Mouse (Mus musculus): Measurements from ENCODE around the gene Wnk4.

Gene Wnk4

DNA sequence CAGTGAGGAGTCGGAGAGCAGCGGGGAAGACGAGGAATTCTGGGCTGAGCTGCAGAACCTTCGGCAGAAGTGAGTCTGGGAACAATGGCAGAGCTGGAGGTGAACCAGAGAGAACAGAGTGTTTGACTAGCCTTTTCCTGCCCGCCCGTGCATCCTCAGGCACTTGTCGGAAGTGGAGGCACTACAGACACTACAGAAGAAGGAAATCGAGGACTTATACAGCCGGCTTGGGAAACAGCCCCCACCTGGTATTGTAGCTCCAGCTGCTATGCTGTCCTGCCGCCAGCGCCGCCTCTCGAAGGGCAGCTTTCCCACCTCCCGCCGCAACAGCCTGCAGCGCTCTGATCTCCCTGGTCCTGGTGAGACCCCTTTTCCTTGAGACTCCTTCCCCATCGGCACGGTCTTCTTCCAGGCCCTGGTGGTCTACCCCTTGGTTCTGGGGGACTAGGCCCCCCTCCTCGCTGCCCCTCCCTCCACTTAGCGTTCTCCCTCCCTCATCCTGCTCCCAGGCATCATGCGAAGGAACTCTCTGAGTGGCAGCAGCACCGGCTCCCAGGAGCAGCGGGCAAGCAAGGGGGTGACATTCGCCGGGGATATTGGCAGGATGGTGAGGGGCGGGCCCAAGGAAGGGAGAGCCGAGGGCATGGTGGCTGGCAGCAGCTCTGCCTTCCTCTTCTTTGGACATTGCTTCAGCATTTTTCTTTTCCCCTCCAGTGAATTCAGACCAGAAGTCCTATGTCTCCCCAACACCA lies 16.1 kb downstream of the Wnk4 start:
- no peak for DNase-seq (ENCODE audit: low spot score in 2 of 2)

DNA sequence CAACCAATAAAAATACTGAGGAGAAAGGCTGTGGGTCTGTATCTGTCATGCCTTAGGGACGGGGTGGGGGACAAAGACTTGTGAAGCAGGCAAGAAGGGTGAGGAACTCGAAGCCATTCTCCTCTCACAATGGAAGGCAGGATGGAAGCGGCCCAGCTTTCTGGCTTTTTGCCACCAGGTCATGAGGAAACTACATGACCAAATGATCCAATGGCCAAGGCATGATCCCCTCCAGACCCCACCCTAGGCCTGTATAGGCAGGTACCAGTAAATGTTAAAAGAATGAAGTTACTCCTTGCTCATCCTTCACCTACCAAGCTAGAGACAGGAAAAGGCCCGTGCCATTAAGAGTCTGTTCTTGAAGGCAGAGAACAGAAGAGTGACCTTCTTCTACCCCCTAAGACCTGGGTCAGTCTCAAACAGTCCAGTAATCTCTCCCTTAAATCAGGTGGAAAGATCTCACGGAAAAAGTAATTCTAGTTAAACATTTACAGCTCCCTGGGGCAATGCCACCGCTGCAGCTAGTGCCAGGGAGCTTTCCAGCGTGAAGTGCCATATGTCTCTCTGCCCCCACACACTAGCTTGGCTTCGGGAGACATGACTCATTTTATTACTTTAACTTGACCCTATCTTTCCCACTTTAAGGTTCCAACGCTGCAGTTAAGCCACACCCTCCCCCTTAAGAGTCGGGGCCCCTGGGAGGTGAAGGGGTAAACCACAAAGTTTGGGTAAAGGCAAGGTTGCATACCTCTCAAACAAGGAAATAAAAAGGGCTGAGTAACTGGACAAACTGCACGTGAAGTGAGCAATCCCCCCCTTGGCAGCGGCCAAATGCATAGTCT lies 17.2 kb downstream of the Wnk4 start:
- DNase-seq (ENCODE audit: low spot score in 2 of 2) = no peak

DNA sequence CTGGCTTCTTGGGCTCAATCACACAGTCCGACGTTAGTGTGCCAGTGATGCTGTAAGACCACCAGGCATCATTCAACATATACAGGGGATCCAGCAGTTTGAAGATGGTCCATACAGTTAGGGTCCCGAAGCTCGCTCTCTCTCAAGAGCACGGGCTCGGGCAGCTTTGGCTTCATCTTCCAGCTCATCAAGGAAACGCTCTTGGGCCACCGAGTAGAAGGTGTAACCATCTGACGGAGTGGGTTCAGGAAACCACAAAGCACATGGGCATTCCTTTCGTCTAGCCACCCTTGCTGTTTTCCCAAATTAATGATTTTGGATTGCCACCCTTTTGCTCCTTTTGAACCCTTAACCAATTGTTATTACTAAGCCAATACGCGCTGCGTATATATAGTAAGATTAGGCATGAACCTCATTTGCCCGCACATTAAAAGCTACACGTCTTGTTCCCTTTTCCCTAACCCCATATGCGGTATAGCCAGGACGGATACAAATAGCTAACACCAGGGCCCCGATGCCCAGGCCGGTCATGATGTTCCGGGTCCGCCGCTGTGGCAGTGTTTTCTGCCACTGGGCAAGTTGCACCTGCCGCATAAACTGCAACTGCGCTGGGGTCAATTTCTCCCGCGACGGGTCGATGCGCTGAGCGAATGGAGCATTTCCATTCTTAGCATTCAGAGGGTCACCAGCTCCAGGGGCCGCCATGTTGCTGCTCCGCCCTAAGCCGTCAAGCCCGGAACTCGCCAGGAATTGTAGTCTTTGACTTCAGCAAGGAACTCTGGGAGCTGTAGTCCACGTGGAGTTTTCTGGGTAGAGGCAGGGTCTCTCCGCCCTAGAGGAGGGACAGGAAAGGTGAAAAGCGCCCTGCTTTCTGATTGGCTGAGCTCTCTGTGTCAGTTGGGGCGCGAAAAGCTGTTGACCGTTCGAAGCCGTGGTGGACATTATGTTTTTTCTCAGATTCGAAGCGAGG lies 18.1 kb downstream of the Wnk4 start, which contains the start of the genes Cntd1 and Coa3:
Gene Cntd1 (plus strand): TSS at position 790 of the 970 bp plus-strand sequence.
Gene Coa3 (minus strand): TSS at position 892 of the 970 bp plus-strand sequence.
- peak; percentile 80 to 81 for DNase-seq (ENCODE audit: low spot score in 2 of 2)

DNA sequence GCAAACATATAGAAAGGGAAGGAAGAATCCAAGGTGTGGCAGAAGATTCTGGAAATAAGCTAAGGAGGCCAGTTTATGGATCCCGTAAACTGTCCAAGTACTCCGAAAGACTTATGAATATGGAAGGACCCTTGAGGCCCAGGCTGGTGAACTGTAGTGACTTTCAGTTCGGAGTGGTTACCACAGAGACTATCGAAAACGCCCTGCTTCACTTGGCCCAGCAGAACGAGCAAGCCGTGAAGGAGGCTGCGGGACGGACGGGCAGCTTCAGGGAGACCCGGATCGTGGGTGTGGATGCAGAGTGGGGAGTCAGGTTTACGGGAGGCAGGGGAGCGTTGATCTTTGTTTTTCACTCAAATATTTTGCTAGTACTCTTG lies 18.8 kb downstream of the Wnk4 start:
- DNase-seq (ENCODE audit: low spot score in 2 of 2) = peak in 1 of 2 experiments; percentile 26

DNA sequence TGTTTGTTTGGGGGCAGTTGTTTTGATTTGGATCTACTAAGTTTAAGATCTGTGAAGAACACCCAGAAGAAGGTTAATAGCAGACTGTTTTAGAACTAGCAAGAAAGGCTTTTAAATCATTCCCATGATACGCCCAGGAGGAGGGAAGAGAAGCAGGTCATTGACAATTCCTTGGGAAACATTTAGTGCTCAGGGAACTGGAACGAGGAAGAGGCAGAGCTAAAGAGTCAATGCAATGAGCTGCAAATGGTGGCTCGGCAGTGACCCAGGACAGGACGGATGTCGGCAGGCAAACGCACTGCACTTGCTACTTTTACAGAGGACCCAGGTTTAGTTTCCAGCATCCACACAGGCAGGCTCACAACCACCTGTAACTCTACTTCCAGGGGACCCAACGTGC lies 20.5 kb downstream of the Wnk4 start:
- DNase-seq (ENCODE audit: low spot score in 2 of 2) = no peak

DNA sequence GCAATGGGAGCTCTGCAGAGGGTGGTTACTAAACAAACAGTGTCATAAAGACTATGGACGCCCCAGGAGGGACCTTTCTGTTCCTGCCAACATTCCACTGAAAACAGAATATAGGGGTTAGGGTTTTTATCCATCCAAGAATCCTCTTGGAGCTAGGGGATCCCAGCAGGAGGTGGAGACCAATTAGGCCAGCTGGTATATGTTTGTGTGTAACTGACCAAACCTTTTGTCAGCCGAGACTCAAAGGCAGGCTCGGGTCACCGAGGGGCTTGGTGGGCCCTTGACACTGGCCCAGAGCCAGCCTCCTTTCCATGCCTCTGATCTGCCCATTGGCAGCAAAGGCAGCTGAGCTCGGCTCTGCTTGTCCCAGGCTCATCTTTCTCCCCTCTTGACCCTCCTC lies 22.5 kb downstream of the Wnk4 start:
- no peak for DNase-seq (ENCODE audit: low spot score in 2 of 2)

DNA sequence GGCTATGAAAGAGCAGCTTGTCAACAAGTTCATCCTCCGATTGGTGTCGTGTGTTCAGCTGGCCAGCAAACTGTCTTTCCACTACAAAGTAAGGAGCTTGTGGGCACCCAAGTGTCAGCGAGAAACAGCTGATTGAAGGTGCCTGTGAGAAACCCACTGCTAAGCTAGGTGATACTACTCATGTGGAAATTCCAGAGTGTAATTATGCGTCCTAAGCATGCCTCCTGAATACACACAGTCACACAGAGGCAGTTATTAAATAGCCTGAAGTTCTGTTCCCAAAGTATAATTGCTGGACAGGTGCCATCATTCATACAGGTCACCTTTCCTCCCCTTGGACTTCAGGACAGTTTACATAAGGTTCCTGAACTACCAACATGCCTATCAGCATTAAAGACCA lies 23.4 kb downstream of the Wnk4 start:
- no peak for DNase-seq (ENCODE audit: low spot score in 2 of 2)

DNA sequence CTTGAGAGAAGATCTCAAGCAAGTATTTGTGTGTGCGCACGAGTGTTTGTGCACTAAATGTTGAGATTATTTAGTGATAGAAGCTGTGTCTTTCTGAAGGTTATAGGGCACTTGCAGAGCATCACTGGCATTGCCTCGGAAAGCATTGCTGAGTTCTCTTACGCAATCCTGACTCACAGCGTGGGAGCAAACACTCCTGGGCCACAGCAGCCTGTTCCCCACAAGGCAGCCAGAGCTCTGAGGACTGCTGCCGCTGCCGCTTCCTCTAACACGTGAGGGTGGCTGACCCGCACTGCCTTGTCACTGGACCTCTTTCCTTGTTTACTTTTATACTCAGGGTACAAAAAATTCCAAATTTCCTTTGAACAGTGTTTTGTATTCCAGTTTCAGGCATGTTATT lies 26.9 kb downstream of the Wnk4 start:
- DNase-seq (ENCODE audit: low spot score in 2 of 2) = no peak

DNA sequence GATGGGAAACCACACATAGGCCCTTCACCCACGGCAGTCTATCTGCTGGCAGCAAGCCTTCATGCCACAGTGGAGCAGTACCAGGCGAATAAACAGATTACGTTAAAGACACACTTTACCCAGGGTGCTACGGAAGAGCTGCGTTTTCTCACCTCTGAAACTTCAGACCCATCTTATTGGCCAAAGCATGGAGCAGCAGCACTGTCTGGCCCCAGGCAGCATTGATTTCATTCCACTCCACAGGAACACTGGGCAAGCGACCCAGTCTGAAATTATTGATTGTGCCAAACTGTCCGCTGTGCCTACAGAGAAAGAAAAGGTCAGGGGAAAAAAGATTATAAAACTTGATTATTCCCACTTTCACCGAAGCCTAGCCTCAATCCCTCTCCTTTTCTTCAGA lies 30.9 kb downstream of the Wnk4 start:
- no peak for DNase-seq (ENCODE audit: low spot score in 2 of 2)

DNA sequence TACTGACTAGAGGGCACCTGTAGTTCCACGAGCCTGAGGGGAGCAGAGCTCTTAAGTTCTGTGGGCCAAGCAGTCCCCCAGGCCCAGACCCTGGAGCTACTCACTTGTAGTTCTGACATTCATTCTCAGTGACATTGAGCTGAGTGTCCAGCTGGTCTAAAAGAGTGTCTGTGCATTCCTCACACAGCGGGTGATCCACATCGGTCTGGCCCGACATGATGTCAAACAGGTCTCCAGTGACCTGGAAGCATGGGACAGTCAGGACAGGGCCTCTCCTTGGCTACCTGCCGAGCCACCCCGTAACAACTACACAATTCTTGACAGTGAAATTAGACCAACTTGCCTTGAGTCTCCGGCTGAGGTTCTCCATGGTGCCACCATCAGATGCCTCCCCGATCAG lies 34.8 kb downstream of the Wnk4 start:
- no peak for DNase-seq (ENCODE audit: low spot score in 2 of 2)

DNA sequence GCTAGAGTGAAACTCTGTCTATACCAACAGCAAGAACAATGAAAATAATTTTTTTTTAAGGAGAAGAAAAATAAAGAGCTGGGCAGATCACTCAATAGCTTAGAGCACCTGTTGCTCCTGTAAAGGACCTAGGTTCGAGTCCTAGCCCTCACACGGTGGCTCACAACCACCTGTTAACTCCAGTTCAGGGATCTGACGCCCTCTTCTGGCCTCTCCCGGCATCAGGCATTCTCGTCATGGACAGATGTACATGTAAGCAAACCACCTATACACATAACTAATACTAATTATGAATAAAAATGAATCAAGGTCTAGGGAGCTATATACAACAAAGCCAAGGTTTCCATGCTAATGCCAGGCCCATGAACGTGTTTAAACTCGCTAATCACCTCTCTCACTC lies 40.5 kb downstream of the Wnk4 start:
- DNase-seq (ENCODE audit: low spot score in 2 of 2) = no peak

DNA sequence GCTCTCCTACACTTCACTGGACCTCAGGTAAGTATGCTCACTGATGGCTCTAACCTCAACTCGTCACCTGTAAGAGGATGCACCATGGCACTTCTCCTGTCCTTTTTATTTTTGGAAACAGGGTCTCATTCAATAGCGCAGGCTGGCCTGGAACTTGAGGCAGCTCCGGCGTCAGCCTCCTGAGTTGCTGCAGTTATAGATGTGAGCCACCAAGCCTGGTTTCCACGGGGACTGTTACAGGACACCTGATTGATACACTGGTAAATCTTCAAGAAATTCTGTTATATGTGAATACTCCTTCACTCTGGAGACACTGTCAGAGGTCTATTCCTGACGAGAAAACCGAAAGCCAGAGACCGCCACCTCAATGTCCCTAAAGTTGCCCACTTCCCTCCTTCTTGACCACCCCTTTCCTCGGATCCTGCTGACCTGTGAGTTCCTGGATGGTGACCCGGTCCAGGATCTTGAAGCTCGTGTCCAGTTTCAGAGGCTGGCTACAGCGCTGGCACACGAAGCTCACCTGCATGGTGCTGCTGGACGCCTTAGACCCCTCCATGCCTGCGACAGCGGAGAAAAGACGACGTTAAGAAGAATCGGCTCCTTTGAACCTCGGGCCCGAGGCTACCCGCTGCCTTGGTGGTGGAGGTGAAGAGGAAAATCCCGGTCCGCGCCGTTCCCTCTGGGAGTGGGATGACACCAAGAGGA lies 41.1 kb downstream of the Wnk4 start:
- no peak for DNase-seq (ENCODE audit: low spot score in 2 of 2)

DNA sequence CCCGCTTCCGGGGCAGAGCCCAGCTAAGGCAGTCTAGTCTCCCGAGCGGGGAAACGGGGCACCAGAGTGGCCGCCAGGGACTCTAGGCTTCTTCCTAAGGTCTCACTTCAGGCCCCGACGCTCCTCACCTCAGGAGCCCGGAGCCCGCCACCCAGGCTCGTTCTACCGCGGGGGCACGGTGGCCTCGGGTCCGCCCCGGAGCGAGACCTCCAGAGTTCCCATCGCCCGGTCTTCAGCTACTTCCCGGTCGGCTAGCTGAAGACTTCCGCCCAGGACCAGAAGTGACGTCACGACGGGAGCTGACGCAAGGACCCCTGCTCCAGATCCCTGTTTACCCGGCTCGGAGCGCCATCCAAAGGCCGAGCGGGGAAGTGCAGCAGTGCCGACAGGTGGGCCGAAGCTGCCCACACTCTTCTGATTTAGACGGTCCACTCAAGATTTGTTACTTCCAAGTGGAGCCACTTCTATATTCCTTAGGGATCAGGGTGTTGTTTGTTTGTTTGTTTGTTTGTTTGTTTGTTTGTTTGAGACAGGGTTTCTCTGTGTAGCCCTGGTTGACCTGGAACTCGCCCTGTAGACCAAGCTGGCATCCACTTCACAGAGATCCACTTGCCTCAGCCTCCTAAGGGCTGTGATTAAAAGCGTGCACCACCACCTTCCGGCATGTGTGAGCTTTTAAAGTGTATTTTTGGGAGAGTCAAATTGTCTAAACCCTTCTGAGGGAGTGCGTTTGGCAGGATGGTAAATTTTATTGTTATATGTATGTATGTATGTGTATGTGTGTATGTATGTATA lies 41.8 kb downstream of the Wnk4 start, which contains the start of gene Becn1:
Gene Becn1 (minus strand): TSS at position 283 of the 795 bp plus-strand sequence.
- peak; percentile 87 to 94 for DNase-seq (ENCODE audit: low spot score in 2 of 2)

DNA sequence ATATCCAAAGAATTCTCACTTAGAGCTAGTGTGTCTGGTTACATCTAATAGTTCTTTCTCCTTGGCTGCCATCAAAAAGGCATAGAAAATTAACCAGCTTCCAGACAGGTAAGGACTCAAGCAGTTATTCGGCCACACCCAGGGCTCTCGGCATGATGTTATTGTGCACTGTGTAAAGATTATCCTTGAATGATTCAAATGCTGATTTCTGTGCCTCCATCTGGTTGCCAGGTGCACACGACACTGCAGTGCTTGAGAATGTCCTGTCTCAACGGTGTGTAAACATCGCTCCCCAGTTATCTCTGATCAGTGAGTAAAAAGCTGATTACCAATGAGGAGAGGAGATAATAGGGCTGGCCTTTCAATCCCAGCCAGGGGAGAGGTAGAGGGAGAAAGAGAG lies 47.4 kb downstream of the Wnk4 start:
- no peak for DNase-seq (ENCODE audit: low spot score in 2 of 2)

DNA sequence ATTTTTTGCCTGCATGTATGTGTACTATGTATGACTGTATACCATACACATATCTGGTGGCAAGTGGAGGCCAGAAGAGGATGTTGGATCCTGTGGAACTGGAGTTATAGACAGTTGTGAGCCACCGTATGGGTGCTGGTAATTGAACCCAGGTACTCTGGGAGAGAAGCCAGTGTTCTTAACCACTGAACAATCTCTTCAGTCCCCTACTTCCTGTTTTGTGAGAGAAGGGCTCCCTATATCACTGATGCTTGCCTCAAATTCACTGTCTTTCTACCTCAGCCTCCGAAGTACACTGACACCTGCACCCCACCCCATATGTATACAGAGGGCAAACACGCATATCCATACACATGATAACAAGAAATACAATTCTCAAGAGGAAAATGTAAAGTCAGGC lies 50.7 kb downstream of the Wnk4 start:
- no peak for DNase-seq (ENCODE audit: low spot score in 2 of 2)

DNA sequence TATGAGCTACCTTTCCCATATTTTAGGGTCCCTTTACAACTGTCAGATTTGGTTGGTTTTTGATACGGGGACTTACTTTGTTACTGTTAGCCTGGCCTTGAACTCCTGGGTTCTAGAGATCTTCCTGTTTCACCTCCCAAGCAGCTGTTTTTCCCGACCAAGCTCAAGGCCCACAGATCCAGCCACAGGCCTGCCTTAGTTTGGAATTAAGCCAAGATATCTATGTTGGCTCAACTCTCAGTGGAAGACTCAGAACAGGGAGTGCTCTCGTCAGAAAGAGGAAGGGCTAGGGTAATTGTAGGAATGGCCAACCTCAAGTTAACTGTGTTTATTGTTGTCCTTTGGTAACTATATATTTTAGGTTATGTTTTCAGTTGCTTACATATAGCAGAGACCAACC lies 51.8 kb downstream of the Wnk4 start:
- DNase-seq (ENCODE audit: low spot score in 2 of 2) = no peak

DNA sequence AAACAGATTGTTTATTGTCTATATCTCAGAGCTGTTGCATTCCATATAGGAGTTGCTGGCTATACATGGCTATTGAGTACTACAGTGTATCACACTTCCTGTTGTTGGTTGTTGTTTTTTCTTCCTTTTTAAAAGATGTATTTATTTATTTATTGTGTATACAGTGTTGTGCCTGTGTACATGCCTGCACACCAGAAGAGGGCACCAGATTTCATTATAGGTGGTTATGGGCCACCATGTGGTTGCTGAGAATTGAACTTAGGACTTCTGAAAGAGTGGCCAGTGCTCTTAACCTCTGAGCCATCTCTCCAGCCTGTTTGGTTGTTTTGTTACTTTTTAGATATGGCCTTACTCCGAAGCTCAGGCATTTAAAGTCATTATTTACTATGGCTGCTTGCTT lies 54.2 kb downstream of the Wnk4 start:
- no peak for DNase-seq (ENCODE audit: low spot score in 2 of 2)

DNA sequence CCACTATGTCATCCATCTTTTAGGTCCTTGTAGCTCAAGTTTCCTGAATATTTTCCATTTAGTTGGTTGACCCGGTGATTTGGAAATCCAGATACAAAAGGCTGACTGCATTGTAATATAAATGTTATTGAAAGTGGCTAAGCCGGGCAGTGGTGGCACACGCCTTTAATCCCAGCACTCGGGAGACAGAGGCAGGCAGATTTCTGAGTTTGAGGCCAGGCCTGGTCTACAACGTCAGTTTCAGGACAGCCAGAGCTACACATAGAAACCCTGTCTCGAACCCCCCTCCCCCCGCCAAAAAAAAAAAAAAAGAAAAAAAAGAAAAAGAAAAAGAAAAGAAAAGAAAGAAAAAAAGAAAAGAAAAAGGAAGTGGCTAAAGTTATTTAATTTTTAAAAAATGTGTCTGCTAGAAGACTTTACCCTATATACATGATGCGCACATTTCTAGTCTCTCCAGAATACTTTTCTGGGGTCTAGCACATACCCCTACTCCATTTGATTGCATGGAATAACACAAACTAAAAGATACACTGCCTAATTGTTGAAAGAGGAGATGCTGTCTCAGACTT lies 54.8 kb downstream of the Wnk4 start:
- no peak for DNase-seq (ENCODE audit: low spot score in 2 of 2)

DNA sequence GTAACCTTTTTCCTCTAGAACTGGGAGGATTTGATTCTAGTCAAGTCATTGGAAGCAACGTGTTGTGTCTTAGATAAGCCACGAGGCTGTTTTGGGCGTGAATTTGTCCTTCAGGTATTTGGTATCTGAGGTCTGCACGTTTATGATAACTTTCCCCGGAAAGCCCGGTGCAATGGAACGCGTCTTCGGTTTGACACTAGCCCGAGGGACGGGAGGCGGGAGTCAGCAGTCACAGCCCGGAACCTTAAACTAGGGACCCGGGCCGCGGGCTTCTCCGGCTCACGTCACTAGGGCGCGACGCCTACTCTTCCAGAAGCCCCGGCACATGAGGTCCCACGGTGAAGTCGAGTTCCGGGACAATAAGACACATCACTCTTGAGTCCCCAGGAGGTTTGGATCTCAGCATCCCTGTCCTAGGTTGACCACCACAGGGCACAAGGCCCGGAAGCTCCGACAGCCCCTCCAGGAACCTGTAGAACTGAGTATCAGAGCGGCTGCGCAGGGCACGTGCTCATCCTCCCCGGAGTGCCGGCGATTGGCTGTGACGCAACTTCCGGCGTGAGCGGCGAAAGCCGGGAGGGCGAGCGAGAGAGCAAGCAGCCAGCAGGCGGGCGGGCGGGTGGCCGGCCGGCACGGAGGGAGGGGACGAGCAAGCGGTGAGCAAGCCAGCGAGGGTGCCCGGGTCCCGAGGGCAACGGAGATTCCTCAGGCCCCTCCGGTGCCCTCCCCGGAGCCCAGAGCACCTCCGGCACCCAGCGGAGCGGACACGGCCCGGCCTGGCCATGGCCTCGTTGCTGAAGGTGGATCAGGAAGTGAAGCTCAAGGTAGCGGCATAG lies 55.5 kb downstream of the Wnk4 start, which contains the start of gene Psme3:
Gene Psme3 (plus strand): TSS at position 549 of the 836 bp plus-strand sequence.
- DNase-seq (ENCODE audit: low spot score in 2 of 2) = peak; percentile 82 to 85
